Mouse (Mus musculus) intestine, embryonic 15.5 days (tissue): ENCODE data around the gene Plppr1. TPM values are rescaled to one million over a fixed set of nuclear protein-coding genes. Genes with fewer than 3 reads are reported as not detected.
"Not testable (repeated sequence)": the region's sequence is repeated elsewhere in the genome, so short reads cannot be mapped to it uniquely, and the experiment has no call there.

ENCODE experiments used
- ATAC-seq: fragments of 200-750 bp; cut with Nextera tagmentation; 2 replicates; pipeline ENCODE4 v1.8.0; 2017; ENCODE audit warnings: moderate TSS enrichment, moderate library complexity
- H3K27ac ChIP-seq: fragments of 300-500 bp; sonication (generic); 2 replicates; pipeline ENCODE4 v1.5.1; 2015; ENCODE audit warnings: mild to moderate bottlenecking, inconsistent platforms
- H3K27me3 ChIP-seq: fragments of 300-500 bp; sonication (generic); replicated peaks from 2 replicates; pipeline ENCODE4 v1.6.1; 2015; ENCODE audit warnings: inconsistent platforms
- H3K36me3 ChIP-seq: fragments of 300-500 bp; sonication (generic); 2 replicates; pipeline ENCODE4 v1.6.1; 2015; ENCODE audit warnings: inconsistent platforms
- H3K4me1 ChIP-seq: fragments of 300-500 bp; sonication (generic); replicated peaks from 2 replicates; pipeline ENCODE4 v1.6.1; 2015; ENCODE audit warnings: inconsistent platforms
- H3K4me2 ChIP-seq: fragments of 300-500 bp; sonication (generic); replicated peaks from 2 replicates; pipeline ENCODE4 v1.6.1; 2015; ENCODE audit warnings: mild to moderate bottlenecking, inconsistent platforms
- H3K4me3 ChIP-seq: fragments of 300-500 bp; sonication (generic); replicated peaks from 2 replicates; pipeline ENCODE4 v1.5.1; 2015; ENCODE audit warnings: inconsistent platforms
- H3K9ac ChIP-seq: fragments of 300-500 bp; sonication (generic); 2 replicates; pipeline ENCODE4 v1.6.1; 2015; ENCODE audit warnings: inconsistent platforms
- H3K9me3 ChIP-seq: fragments of 300-500 bp; sonication (generic); 2 replicates; pipeline ENCODE4 v1.6.1; 2016; ENCODE audit warnings: inconsistent platforms
- WGBS: fragments of 180-500 bp; shearing (Covaris S2); methylation state at CpG from one replicate; pipeline ENCODE4 v1.1.7; 2015; 5-methylcytosine and 5-hydroxymethylcytosine counted together
- polyA plus RNA-seq: library from polyadenylated mRNA; unstranded; fragments of >200 nt; fragmentation: Nextera tagmentation; extraction: Ambion mirVana; gene quantifications from 2 replicates; pipeline ENCODE4 v1.2.1, GENCODE M21; 2015

Gene Plppr1
- polyA plus RNA-seq, 1 experiment from 2014 or later = 1.6 TPM

- H3K27ac ChIP-seq = no peak overlapping the region
- H3K4me1 ChIP-seq = no peaks in the 10 kb centered on the region
- no peak overlapping the region for H3K4me3 ChIP-seq
- no peak overlapping the region for H3K9ac ChIP-seq
- no peak for ATAC-seq
- H3K27me3 ChIP-seq = no peaks in the 10 kb centered on the region
- 85% methylated on average over 2 of the region's 2 CpGs for WGBS
- H3K9me3 ChIP-seq = no peaks in the 10 kb centered on the region
- no peaks in the 10 kb centered on the region for H3K36me3 ChIP-seq
- no peak overlapping the region for H3K4me2 ChIP-seq
Measured at GRCm38 (mm10) chr4:49245274-49245673, 186.2 kb downstream of the Plppr1 start.

GRCm38 (mm10) chr4:49251262-49251661 lies 192.2 kb downstream of the Plppr1 start:
- no peak overlapping the region for H3K9ac ChIP-seq
- H3K27ac ChIP-seq = no peak overlapping the region
- no peaks in the 10 kb centered on the region for H3K4me1 ChIP-seq
- H3K9me3 ChIP-seq = no peaks in the 10 kb centered on the region
- 23% methylated on average over 3 of the region's 3 CpGs for WGBS
- no peak for ATAC-seq
- no peaks in the 10 kb centered on the region for H3K27me3 ChIP-seq
- H3K36me3 ChIP-seq = no peaks in the 10 kb centered on the region
- H3K4me2 ChIP-seq = no peak overlapping the region
- no peak overlapping the region for H3K4me3 ChIP-seq

DNA sequence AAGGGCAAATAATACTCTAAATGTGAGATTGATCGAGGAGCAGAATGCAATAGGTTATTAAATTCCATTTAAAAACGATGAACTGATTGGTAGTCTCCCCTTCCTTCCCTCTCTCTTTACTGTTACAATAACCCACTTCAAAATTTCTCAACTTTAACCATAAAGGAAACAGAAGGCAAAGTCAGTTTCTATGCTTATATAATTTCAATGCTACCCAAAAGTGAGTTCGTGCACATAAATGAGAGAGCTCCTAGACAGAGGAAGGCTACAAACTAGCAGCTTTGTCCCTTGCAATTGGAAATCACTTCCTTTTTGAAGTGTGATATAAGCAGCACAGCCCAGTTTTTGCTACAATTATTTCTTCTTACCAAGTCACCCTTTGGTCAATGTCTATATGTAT lies 193.1 kb downstream of the Plppr1 start:
- H3K36me3 ChIP-seq = no peaks in the 10 kb centered on the region
- H3K27ac ChIP-seq = no peak overlapping the region
- H3K4me2 ChIP-seq = no peak overlapping the region
- H3K9me3 ChIP-seq = no peaks in the 10 kb centered on the region
- H3K4me3 ChIP-seq = no peak overlapping the region
- 76% methylated on average over 3 of the region's 3 CpGs for WGBS
- H3K4me1 ChIP-seq = no peaks in the 10 kb centered on the region
- H3K9ac ChIP-seq = no peak overlapping the region
- H3K27me3 ChIP-seq = no peaks in the 10 kb centered on the region
- ATAC-seq = no peak

DNA sequence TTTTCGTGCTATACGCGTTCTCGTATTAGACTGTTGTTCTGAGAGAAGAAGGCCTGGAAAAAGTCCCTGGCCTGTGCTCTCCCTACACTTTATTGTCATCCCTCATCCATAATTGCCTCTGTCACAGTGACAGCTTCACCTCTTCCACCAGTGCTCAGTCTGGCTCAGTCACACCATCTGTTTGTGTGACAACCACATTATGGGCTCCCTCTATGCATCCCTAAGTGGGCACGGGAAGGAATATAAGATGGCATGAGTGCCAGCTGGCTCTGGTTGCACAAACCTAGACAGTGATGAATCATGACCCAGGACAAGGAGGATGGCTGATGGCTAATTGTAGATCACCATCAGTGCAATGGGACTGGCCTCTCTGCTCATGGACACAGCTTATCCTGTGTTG lies 219.4 kb downstream of the Plppr1 start:
- ATAC-seq = no peak
- Histone ChIP-seq H3K9me3 (no peaks in the 10 kb centered on the region), H3K27ac (no peak overlapping the region), H3K9ac (no peak overlapping the region), H3K4me1 (no peaks in the 10 kb centered on the region), H3K36me3 (no peaks in the 10 kb centered on the region), H3K4me3 (no peak overlapping the region), H3K27me3 (no peaks in the 10 kb centered on the region), H3K4me2 (no peak overlapping the region)
- 85% methylated on average over 5 of the region's 5 CpGs for WGBS

GRCm38 (mm10) chr4:49284692-49285291 lies 225.7 kb downstream of the Plppr1 start:
- no peaks in the 10 kb centered on the region for H3K27me3 ChIP-seq
- no peaks in the 10 kb centered on the region for H3K36me3 ChIP-seq
- ATAC-seq = no peak
- H3K4me3 ChIP-seq = no peak overlapping the region
- no peak overlapping the region for H3K4me2 ChIP-seq
- no peaks in the 10 kb centered on the region for H3K9me3 ChIP-seq
- 89% methylated on average over 14 of the region's 15 CpGs for WGBS
- no peaks in the 10 kb centered on the region for H3K4me1 ChIP-seq
- no peak overlapping the region for H3K27ac ChIP-seq
- H3K9ac ChIP-seq = no peak overlapping the region

DNA sequence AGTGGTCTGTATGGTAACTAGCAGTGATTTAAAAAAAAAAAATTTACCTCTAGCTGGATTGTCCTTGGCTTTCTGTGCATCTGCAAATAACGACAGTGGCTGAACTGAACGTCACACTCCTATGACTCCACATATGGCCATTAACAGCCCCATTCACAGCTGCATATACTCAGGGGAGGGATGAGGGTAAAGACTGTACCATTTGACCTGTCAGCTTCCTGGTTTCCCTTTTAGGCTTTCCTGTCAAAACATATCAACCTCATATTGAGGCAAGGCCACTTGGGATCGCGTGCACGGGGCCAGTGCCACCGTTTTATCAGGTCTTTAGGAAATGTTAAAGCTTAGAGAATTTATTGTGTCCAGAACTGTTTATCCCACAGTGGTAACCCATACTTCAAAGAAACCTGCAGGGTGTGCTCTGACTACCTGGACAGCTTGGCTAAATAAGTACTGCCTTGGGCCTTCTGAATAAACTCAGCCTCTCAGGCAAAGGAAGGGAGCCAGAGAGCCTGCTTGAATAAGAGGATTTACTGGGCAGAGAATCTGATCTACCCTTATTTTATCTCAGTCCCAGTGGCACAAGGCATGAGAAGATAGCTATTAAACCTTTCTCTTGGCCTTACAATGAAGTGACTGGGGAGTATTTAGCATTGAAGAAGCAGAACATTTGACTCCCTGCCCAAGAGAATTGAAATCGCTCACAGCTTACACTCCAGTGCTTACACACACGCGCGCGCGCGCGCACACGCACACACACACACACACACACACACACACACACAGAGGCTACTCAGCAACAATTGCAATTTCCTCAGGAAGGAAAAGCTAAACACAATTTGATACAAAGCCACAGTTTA lies 226.5 kb downstream of the Plppr1 start:
- Histone ChIP-seq H3K27ac (no peak overlapping the region), H3K36me3 (no peaks in the 10 kb centered on the region)
- WGBS = 72% methylated on average over 15 of the region's 15 CpGs

GRCm38 (mm10) chr4:49286197-49286492 lies 227.1 kb downstream of the Plppr1 start:
- Histone ChIP-seq H3K4me2 (no peak overlapping the region), H3K9me3 (no peaks in the 10 kb centered on the region), H3K27me3 (no peaks in the 10 kb centered on the region), H3K27ac (no peak overlapping the region), H3K4me1 (no peaks in the 10 kb centered on the region), H3K9ac (no peak overlapping the region), H3K4me3 (no peak overlapping the region), H3K36me3 (no peaks in the 10 kb centered on the region)
- no peak for ATAC-seq
- WGBS = 52% methylated on average over 4 of the region's 4 CpGs

More for the DNA sequence above, 226.5 kb downstream of the Plppr1 start:
- no peaks in the 10 kb centered on the region for H3K4me1 ChIP-seq
- no peak overlapping the region for H3K4me3 ChIP-seq
- H3K4me2 ChIP-seq = no peak overlapping the region
- no peak for ATAC-seq
- H3K9me3 ChIP-seq = no peaks in the 10 kb centered on the region
- no peak overlapping the region for H3K9ac ChIP-seq
- no peaks in the 10 kb centered on the region for H3K27me3 ChIP-seq

- Histone ChIP-seq H3K4me1 (no peaks in the 10 kb centered on the region), H3K27ac (no peak overlapping the region), H3K27me3 (no peaks in the 10 kb centered on the region), H3K4me2 (no peak overlapping the region), H3K9me3 (no peaks in the 10 kb centered on the region), H3K4me3 (no peak overlapping the region), H3K36me3 (no peaks in the 10 kb centered on the region), H3K9ac (no peak overlapping the region)
- no peak for ATAC-seq
- WGBS = 56% methylated on average over 1 of the region's 1 CpGs
Measured at GRCm38 (mm10) chr4:49296434-49296833, 237.4 kb downstream of the Plppr1 start.

DNA sequence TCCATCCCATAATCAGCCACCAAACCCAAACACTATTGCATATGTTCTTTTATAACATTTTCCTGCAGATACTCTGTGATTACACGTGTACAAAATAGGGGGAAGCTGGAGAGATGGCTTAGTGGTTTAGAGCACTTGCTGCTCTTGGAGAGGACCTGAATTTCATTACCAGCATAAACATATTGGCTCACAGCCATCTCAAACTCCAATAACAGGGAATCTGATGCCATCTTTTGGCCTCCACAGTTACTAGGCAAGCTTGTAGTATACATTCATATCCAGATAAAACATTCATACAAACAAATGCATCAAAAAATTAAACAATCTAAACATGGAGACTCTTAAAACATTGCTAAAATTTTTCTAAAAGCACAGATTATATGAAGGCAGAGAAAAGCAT lies 240.5 kb downstream of the Plppr1 start:
- 47% methylated on average over 1 of the region's 1 CpGs for WGBS
- H3K4me1 ChIP-seq = no peaks in the 10 kb centered on the region

GRCm38 (mm10) chr4:49321903-49322635 lies 263.0 kb downstream of the Plppr1 start:
- no peaks in the 10 kb centered on the region for H3K4me1 ChIP-seq
- H3K36me3 ChIP-seq = no peaks in the 10 kb centered on the region
- H3K9ac ChIP-seq = no peak overlapping the region
- H3K4me3 ChIP-seq = no peak overlapping the region
- ATAC-seq = no peak
- no peak overlapping the region for H3K27ac ChIP-seq
- WGBS = 53% methylated on average over 6 of the region's 6 CpGs
- H3K9me3 ChIP-seq = no peaks in the 10 kb centered on the region
- H3K4me2 ChIP-seq = no peak overlapping the region
- no peaks in the 10 kb centered on the region for H3K27me3 ChIP-seq

More for the DNA sequence above, 240.5 kb downstream of the Plppr1 start:
- Histone ChIP-seq H3K27me3 (no peaks in the 10 kb centered on the region), H3K36me3 (no peaks in the 10 kb centered on the region), H3K4me3 (no peak overlapping the region), H3K9me3 (no peaks in the 10 kb centered on the region), H3K27ac (no peak overlapping the region), H3K9ac (no peak overlapping the region), H3K4me2 (no peak overlapping the region)
- no peak for ATAC-seq

DNA sequence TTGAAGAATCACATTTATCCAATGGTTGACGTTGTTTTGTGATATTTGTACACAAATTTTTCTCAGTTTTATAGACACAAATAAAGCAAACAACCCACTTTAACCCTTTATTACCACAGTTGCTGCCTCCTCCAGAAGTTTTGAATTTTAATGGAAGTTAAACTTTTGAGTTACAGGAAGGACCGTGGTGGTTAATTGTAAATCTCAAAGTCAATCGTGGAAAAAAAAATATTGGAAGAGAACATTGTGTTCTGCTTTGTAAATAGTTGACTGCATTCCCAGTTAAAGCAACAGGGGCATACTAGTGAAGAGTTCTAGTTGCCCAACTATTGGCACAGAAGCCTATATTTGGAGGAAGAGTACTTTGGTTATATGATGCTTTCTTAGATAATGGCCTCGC lies 278.9 kb downstream of the Plppr1 start:
- not testable (repeated sequence) for H3K4me3 ChIP-seq, H3K4me1 ChIP-seq, ATAC-seq, H3K9ac ChIP-seq, H3K9me3 ChIP-seq, H3K4me2 ChIP-seq, H3K27ac ChIP-seq, H3K36me3 ChIP-seq, H3K27me3 ChIP-seq
- WGBS = 78% methylated on average over 3 of the region's 4 CpGs

DNA sequence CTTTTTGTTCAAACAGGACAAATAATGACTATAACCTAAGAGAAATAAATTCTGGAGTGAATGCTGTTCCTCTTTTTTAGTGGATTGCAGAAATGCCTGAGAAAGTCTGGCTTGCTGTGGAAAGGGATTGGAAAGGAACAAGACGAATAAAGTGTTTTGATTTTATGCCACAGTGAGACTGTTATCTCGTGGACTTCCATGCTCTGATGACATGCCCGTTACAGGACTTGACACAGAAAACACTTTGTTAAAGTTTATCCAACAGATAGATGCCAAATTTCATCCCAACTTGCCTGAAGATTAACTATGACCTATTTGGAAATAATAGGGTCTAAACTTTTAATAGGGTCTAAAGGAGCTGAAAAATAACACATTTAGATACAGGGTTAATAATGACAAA lies 281.0 kb downstream of the Plppr1 start:
- not testable (repeated sequence) for H3K27ac ChIP-seq, H3K36me3 ChIP-seq, H3K9me3 ChIP-seq, H3K9ac ChIP-seq, H3K4me1 ChIP-seq, H3K27me3 ChIP-seq, H3K4me2 ChIP-seq, H3K4me3 ChIP-seq, ATAC-seq
- WGBS = 76% methylated on average over 3 of the region's 3 CpGs
